Mouse (Mus musculus): ENCODE results near the gene Pde4d.

DNA sequence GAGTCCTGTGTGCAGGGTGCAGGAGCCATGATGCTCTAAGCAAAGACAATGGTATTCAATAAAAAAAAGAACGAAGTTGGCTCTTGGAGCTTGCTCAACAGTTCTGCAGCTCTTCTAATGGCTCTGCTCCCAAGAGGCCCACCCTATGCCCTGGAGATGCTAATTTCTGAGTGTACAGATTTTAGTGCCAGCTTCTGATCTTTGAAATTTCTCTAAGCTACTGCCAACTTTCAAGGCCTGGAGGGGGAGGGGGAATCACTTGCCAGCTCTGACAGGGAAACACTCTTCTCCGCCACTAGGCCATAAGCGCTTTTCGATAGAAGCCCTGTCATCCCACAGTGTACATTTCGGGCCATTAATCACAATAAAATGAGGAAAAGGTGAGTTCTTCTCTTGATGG lies 830.7 kb downstream of the Pde4d start:
- TF ChIP-seq NRF1 (IDR thresholded peaks at IDR 0.05; ENCODE audit: insufficient read depth, low read depth, low read length, poor library complexity, severe bottlenecking) (no peak), USF1 (IDR thresholded peaks at IDR 0.05; ENCODE audit: low read depth, low read length) (no peak), BHLHE40 (IDR thresholded peaks at IDR 0.05; ENCODE audit: borderline replicate concordance, low read depth, low read length) (no peak), POLR2A (IDR thresholded peaks at IDR 0.05; ENCODE audit: control insufficient read depth in 1 of 2, insufficient read depth in 1 of 2, low read depth in 1 of 2, low read length in 2 of 2, poor library complexity in 1 of 2) (no peak), NELFE (IDR thresholded peaks at IDR 0.05; ENCODE audit: low read depth, low read length) (no peak), CHD1 (IDR thresholded peaks at IDR 0.05; ENCODE audit: low read depth, low read length) (no peak), MAFK (IDR thresholded peaks at IDR 0.05; ENCODE audit: borderline replicate concordance, low read depth, low read length) (no peak), HCFC1 (IDR thresholded peaks at IDR 0.05; ENCODE audit: low read depth, low read length) (no peak), CTCF (IDR thresholded peaks at IDR 0.05 in 2 of 3, conservative IDR thresholded peaks at IDR 0.05 in 1 of 3; ENCODE audit: control insufficient read depth in 1 of 3, insufficient read depth in 1 of 3, low read depth in 2 of 3, low read length in 3 of 3, poor library complexity in 1 of 3, severe bottlenecking in 1 of 3) (no peak), ZMIZ1 (IDR thresholded peaks at IDR 0.05; ENCODE audit: low read depth, low read length) (no peak), GABPA (IDR thresholded peaks at IDR 0.05; ENCODE audit: low read depth, low read length) (no peak), GATA1 (IDR thresholded peaks at IDR 0.05; ENCODE audit: low read depth, low read length) (no peak), EP300 (IDR thresholded peaks at IDR 0.05; ENCODE audit: low read depth in 1 of 2, low read length in 2 of 2) (no peak)

Measured in MEL (cell line).